Mouse (Mus musculus) heart, adult 8-10 months (tissue): ENCODE measurements around the gene Mapk8. TPM values are rescaled to one million over a fixed set of nuclear protein-coding genes. Genes with fewer than 3 reads are reported as not detected.

ENCODE experiments used
- DNase-seq: peaks from one replicate; pipeline ENCODE4 v3.0.0; 2022; ENCODE audit warnings: low spot score
- total RNA-seq, 4 experiments: library from RNA; stranded (reverse); gene quantifications; 2 replicates each; pipeline ENCODE4 v1.2.4; 2022

Mapk8 gene
- total RNA-seq, 4 experiments from 2014 or later = 21.7 to 27.6 (median 23.0) TPM

GRCm38 (mm10) chr14:33398065-33398860 lies 48.7 kb downstream of the Mapk8 start:
- DNase-seq = no peak

GRCm38 (mm10) chr14:33380830-33381457 lies 66.0 kb downstream of the Mapk8 start:
- DNase-seq = no peak

DNA sequence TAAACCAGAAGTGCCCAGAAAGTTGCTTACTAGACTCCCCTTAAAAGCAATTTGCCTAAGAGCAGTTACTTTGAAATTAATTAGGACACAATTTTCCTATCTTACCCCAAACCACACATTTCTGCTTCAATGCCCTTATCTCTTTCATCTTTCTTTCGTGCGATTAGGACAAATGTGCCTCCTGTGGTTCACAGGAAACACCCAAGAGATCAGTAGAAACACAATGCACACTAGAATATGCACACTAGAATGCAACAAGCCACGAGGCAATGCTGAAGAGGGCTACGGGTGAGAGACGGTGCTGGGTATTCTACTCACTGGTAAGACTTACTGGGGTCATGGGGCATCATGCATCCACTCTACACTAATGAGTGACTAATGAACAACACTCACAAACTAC lies 68.2 kb downstream of the Mapk8 start:
- DNase-seq = no peak

DNA sequence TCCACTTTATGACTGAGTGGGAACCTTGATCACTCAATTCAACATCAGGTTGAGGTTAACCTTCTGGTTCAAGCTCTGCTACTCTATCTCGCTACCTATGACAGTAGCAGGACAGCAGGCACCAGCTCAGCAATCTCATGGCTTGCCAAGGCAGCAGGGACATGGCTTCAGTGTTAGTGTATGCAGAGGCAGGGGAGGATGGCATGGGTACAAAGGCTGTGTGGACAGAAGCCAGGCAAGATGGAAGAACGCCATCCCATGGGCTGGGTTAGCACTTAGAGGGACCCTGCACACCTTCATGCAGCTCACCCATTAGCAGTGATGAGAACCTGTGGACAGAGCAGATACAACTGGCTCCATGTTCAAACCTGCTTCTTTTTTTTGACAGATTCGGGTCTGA lies 69.7 kb downstream of the Mapk8 start:
- DNase-seq = no peak

GRCm38 (mm10) chr14:33374089-33374488 lies 72.9 kb downstream of the Mapk8 start:
- no peak for DNase-seq

GRCm38 (mm10) chr14:33373271-33373670 lies 73.7 kb downstream of the Mapk8 start:
- no peak for DNase-seq

GRCm38 (mm10) chr14:33371248-33371647 lies 75.7 kb downstream of the Mapk8 start:
- peak; percentile 51 for DNase-seq

DNA sequence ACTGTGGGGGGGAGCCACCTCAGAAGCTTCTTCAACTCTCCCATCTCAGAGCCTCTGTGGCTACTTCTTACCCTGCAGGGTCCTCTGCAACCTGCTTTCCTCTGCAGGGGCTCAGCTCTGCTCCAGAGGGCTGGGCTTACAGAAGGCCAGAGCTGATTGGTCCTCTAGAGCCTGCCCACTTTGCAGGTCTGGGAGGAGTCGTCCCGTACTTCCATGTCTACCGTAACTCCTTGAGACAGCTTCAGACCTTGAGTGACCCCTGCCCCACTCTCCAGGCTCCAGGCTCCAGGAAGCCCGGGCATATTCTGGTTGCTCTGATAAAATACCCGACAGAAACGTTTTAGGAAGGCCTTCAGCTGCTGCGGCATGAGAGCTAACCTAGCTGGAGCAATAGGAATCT lies 76.9 kb downstream of the Mapk8 start:
- DNase-seq = no peak

GRCm38 (mm10) chr14:33369375-33369774 lies 77.6 kb downstream of the Mapk8 start:
- DNase-seq = no peak

DNA sequence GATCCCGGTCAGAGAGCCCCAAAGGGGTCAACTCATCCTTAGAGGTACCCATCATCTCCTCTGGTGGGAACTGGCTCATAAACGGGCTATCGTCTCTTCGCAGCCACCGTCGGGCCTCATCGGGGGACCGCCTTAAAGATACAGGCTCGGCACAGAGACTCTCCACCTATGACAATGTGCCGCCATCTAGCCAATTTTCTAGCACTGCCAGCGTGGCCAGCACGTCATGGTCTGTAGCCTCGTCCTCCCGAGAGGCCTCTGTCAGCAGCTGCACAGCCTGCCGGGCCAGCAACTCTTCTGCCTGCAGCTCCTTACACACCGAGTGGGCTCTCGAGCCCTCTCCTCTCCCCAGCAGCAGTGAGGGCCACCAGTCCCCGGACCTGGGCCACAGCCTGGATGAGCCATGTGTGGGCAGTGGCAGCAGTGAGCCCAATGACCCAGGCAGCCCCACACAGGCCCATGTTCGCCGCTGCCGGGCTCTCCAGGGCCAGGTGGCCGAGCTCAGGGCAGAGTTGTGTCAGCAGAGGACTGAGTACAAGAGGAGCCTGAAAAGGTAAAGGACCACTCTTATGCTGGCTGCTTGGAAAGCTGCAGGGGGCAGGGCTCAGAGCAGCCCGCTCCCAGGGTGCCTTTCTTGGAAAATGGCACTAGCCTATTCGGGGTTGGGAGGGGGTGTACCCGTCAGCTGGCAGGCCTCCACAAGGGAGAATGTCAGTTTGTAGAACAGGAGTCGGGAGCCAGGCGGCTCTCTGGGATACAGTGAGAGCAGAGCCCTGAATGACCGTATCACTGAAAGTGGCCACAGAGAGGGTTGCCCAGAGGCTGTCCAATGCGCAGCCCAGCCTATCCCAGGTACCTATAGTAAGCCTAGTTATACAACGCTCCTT lies 79.8 kb downstream of the Mapk8 start:
- DNase-seq = no peak

GRCm38 (mm10) chr14:33364061-33364460 lies 82.9 kb downstream of the Mapk8 start:
- DNase-seq = no peak

- DNase-seq = no peak
Observed at GRCm38 (mm10) chr14:33363611-33364010, 83.3 kb downstream of the Mapk8 start.

- no peak for DNase-seq
Observed at GRCm38 (mm10) chr14:33362807-33363206, 84.2 kb downstream of the Mapk8 start.

GRCm38 (mm10) chr14:33362122-33362521 lies 84.8 kb downstream of the Mapk8 start:
- DNase-seq = no peak

DNA sequence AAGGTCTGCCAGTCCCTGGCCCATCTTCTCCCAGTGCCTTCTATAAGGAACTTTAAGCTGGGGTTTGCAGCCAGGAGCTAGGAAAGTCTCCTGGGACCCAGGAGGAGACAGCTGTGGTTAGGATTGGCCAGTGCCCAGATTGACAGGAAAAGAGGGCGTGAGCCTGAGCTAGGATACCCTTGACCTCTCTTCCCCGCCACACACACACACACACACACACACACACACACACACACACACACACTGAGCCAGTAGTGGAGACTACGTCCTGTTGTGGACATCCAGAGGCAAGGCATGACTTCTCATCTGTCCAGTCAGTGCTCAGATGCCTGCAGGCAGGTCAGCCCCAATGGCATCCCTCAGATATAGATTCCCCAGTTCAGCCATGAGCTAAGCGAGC lies 85.4 kb downstream of the Mapk8 start:
- DNase-seq = no peak

DNA sequence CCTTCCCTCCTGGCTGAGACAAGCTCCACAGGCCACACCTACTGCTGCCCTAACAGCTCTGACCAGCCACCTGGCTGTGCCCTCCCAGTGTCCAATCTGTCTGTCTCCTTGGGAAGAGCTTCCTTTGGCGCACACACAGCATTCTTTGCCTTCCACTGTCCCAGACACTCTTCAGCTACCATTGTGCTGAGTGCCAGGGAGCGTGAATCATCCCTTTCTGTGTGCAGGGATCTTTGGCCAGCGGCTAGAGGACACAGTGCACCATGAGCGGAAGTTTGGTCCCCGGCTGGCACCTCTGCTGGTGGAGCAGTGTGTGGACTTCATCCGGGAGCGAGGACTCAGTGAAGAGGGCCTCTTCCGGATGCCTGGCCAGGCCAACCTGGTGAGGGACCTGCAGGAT lies 88.1 kb downstream of the Mapk8 start:
- DNase-seq = no peak

DNA sequence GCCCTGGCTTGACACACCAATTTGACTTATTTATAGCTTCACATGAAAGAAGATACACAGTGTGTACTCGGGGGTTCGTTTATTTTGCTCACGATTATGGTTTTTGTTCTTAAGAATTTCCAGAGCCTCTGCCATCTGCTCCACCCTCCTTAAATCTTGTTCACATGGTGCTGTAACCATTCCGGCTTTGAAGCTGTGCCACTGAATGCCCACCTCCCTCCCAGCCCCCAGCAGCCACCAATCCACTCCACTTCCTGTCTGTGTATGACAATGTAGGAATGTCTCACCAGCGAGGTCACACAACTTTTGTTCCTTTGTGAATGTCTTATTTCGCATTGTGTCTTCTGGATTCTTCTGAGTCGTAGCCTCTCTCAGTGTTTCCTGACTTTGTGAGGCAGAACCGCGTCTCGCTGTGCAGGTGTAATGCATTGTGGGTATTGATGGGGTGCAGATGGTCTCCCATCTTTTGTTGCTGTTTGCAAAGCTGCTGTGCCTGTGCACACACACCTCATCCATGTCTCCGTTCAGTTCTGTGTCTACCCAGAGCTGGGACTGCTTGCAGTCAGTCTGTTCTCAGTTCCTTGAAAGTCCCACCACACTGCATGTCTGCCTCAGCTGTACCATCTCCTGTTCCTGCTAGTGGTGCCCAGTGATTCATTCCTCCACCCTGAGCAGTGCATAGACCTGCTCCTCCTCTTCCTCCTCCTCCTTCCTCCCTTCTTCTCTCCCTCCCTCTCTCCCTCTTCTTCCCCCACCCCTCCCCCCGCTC lies 89.2 kb downstream of the Mapk8 start:
- DNase-seq = no peak

GRCm38 (mm10) chr14:33355276-33355675 lies 91.7 kb downstream of the Mapk8 start:
- DNase-seq = no peak

GRCm38 (mm10) chr14:33352890-33353289 lies 94.1 kb downstream of the Mapk8 start:
- DNase-seq = no peak

- peak; percentile 38 for DNase-seq
Observed at GRCm38 (mm10) chr14:33351984-33352722, 94.8 kb downstream of the Mapk8 start.

- no peak for DNase-seq
Observed at GRCm38 (mm10) chr14:33351019-33351418, 95.9 kb downstream of the Mapk8 start.
